Mouse (Mus musculus) heart, adult 2 months (tissue): ENCODE results near the gene Hacd2. TPM values are rescaled to one million over a fixed set of nuclear protein-coding genes. Genes with fewer than 3 reads are reported as not detected.

ENCODE experiments used
- DNase-seq, 2 experiments: peaks; one replicate each; pipeline ENCODE4 v3.0.0; 2021
- H3K27ac ChIP-seq: fragments of 200-600 bp; 2 replicates; pipeline ENCODE4 v1.8.1; 2022
- H3K27me3 ChIP-seq: fragments of 200-500 bp; 2 replicates; pipeline ENCODE4 v1.6.1; 2012; ENCODE audit warnings: mild to moderate bottlenecking, low read length, inconsistent platforms, mixed read lengths; ENCODE audit not compliant: control insufficient read depth, insufficient read depth
- H3K36me3 ChIP-seq: fragments of 200-500 bp; 2 replicates; pipeline ENCODE4 v1.6.1; 2012; ENCODE audit warnings: low read length, inconsistent platforms; ENCODE audit not compliant: control insufficient read depth, insufficient read depth
- H3K4me1 ChIP-seq: fragments of 200-500 bp; 2 replicates; pipeline ENCODE4 v1.6.1; 2011; ENCODE audit warnings: low read length; ENCODE audit not compliant: control insufficient read depth, insufficient read depth
- H3K4me3 ChIP-seq: fragments of 200-600 bp; 2 replicates; pipeline ENCODE4 v1.8.1; 2022
- H3K79me2 ChIP-seq: fragments of 200-500 bp; replicated peaks from 2 replicates; pipeline ENCODE4 v1.6.1; 2012; ENCODE audit warnings: mild to moderate bottlenecking, inconsistent platforms, low read length, moderate library complexity, mixed read lengths; ENCODE audit not compliant: control insufficient read depth, insufficient read depth
- H3K9ac ChIP-seq: fragments of 200-500 bp; 2 replicates; pipeline ENCODE4 v1.6.1; 2012; ENCODE audit warnings: low read depth, mild to moderate bottlenecking, control low read depth, inconsistent platforms, low read length, mixed read lengths
- CTCF ChIP-seq: fragments of 200-600 bp; IDR thresholded peaks from 2 replicates; pipeline ENCODE4 v1.8.1; 2022; ENCODE audit warnings: antibody characterized with exemption, mild to moderate bottlenecking, moderate library complexity
- EP300 ChIP-seq: fragments of 200-500 bp; IDR thresholded peaks from 2 replicates; pipeline ENCODE4 v1.6.1; 2011; ENCODE audit warnings: low read depth, low read length, control low read depth; ENCODE audit not compliant: insufficient read depth
- POLR2A ChIP-seq: fragments of 200-500 bp; IDR thresholded peaks from 2 replicates; pipeline ENCODE4 v1.6.1; 2011; ENCODE audit warnings: mild to moderate bottlenecking, low read depth, low read length, control low read depth; ENCODE audit not compliant: insufficient read depth
- WGBS: fragments of 180-500 bp; shearing (Covaris S2); methylation state at CpG from one replicate; pipeline ENCODE4 v1.1.7; 2018; 5-methylcytosine and 5-hydroxymethylcytosine counted together
- intact Hi-C: fragments of 180-260 bp; cut with DNase I; formaldehyde crosslinking; loops from one replicate; pipeline ENCODE4 v1.15.1; 2025
- polyA plus RNA-seq: library from polyadenylated mRNA; depleted of rRNA; stranded (reverse); fragments of >200 nt; gene quantifications from 2 replicates; pipeline ENCODE4 v1.2.3, GENCODE M21; 2012; rRNA removed
- total RNA-seq, 2 experiments: library from RNA; stranded (reverse); gene quantifications; 2 replicates each; pipeline ENCODE4 v1.2.3; 2021

Gene Hacd2
- total and polyA plus RNA-seq, 3 experiments = 7.2 to 13.2 (median 12.4) TPM

DNA sequence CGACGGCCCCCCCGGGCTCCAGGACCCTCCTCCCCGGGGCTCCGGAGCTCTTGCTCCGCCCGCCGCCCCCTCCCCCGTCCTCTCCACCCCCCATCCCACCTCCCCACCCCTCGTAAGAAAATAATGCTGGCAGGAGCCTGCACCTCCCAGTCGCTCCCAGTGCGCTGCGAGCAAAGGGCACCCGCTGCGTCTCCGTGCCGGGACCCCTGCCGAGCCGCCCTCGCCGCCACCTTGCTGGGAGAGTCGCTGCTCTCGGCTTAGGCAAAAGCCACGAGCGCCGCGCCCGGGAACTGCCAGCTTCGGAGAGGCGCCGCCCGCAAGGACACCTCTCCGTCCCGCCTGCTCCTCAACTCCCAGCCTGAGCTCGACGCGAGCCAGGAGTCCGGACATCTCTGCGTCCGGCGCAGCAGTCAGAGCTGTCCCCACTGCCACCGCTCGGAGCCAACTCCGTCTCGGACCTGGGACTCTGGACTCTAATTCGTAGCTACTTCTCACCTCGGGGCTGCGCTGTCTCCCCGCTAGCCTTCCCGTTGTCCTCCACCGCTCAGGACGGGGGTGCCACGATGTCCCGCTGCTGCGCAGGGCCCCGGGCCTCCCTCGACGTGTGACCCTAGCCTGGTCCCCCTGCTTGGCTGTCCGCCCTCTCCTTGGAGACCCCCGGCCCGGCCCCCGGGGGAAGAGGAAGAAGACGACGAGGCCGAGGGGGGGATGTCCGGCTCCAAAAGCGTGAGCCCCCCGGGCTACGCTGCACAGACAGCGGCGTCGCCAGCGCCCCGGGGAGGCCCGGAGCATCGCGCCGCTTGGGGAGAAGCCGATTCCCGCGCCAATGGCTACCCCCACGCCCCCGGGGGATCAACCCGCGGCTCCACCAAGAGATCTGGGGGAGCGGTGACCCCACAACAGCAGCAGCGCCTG, 133.4 kb downstream of the Hacd2 start:
- peaks cover 1% of the 10 kb centered on the region for H3K27me3 ChIP-seq
- intact Hi-C loops = loop anchor here (1.0 to 10.0 kb wide), 4 partner anchors 44 to 115 kb away; no protein-coding TSS in a partner anchor
- DNase-seq = peak; percentile 71 to 73
- no peaks in the 10 kb centered on the region for H3K36me3 ChIP-seq
- H3K4me3 ChIP-seq = peak overlapping the region; percentile 51
- peak overlapping the region; percentile 77 for H3K27ac ChIP-seq
- under 1% methylated on average over 86 of the region's 87 CpGs for WGBS
- peaks cover 1% of the 10 kb centered on the region; the same call in 1 of the 2 replicates for H3K4me1 ChIP-seq
- peak; percentile 53 for TF ChIP-seq CTCF
- TF ChIP-seq POLR2A = peak; percentile 32; the same call in 1 of the 2 replicates
- no peak for TF ChIP-seq EP300
- peak overlapping the region; percentile 83 for H3K9ac ChIP-seq
- no peaks in the 10 kb centered on the region; the same call in 1 of the 2 replicates for H3K79me2 ChIP-seq

DNA sequence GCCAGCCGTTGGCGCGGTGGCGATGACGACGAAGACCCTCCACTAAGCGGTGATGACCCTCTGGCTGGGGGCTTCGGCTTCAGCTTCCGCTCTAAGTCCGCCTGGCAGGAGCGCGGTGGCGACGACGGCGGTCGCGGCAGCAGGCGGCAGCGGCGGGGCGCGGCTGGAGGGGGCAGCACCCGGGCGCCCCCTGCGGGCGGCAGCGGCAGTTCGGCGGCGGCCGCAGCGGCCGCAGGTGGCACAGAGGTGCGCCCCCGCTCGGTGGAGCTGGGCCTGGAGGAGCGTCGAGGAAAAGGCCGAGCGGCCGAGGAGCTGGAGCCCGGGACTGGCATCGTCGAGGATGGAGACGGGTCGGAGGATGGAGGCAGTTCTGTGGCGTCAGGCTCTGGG, 134.1 kb downstream of the Hacd2 start:
- Histone ChIP-seq H3K27ac (peak overlapping the region; percentile 77), H3K27me3 (peaks cover 1% of the 10 kb centered on the region), H3K4me1 (peaks cover 2% of the 10 kb centered on the region; the same call in 1 of the 2 replicates), H3K36me3 (no peaks in the 10 kb centered on the region), H3K9ac (peak overlapping the region; percentile 83), H3K4me3 (peak overlapping the region; percentile 51), H3K79me2 (no peaks in the 10 kb centered on the region; the same call in 1 of the 2 replicates)
- TF ChIP-seq CTCF (peak; percentile 68), EP300 (no peak)
- peak; percentile 65 to 71 for DNase-seq
- 3% methylated on average over 48 of the region's 48 CpGs for WGBS
- intact Hi-C loops = loop anchor here (5.0 to 10.0 kb wide), 2 partner anchors 71 to 92 kb away; no protein-coding TSS in a partner anchor

DNA sequence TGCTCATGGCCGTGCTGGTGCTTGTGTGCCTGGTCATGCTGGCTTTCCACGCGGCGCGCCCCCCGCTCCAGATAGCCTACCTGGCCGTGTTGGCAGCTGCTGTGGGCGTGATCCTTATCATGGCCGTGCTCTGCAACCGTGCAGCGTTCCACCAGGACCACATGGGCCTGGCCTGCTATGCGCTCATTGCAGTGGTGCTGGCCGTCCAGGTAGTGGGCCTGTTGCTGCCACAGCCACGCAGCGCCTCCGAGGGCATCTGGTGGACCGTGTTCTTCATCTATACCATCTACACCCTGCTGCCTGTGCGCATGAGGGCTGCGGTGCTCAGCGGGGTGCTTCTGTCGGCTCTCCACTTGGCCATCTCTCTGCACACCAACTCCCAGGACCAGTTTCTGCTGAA, 134.6 kb downstream of the Hacd2 start:
- Histone ChIP-seq H3K79me2 (no peaks in the 10 kb centered on the region; the same call in 1 of the 2 replicates), H3K9ac (peak overlapping the region; percentile 64), H3K27ac (peak overlapping the region; percentile 23), H3K4me3 (peak overlapping the region; percentile 22), H3K4me1 (peaks cover 2% of the 10 kb centered on the region; the same call in 1 of the 2 replicates), H3K36me3 (no peaks in the 10 kb centered on the region), H3K27me3 (peaks cover 1% of the 10 kb centered on the region)
- intact Hi-C loops = loop anchor here (5.0 to 10.0 kb wide), 2 partner anchors 70 to 92 kb away; no protein-coding TSS in a partner anchor
- no peak for DNase-seq
- 52% methylated on average over 21 of the region's 21 CpGs for WGBS
- TF ChIP-seq POLR2A = no peak
- TF ChIP-seq EP300 = no peak
- no peak for TF ChIP-seq CTCF

Other genes starting within 250 kb of the Hacd2 start
- gene Adcy5, start 132.4 kb downstream of the Hacd2 start, total RNA-seq = 10 to 100 TPM; 52.9 to 56.2 TPM
- gene Adcy5, start 132.4 kb downstream of the Hacd2 start, polyA plus RNA-seq = 47.1 and 67.3 TPM in 2 replicates